Mouse (Mus musculus): ENCODE data around the gene Capn11. TPM values are rescaled to one million over a fixed set of nuclear protein-coding genes. Genes with fewer than 3 reads are reported as not detected.
"Not testable (repeated sequence)": the region's sequence is repeated elsewhere in the genome, so short reads cannot be mapped to it uniquely, and the experiment has no call there.

Gene Capn11
- total and polyA plus RNA-seq, 3 experiments: 0.03 TPM; not detected in 2

DNA sequence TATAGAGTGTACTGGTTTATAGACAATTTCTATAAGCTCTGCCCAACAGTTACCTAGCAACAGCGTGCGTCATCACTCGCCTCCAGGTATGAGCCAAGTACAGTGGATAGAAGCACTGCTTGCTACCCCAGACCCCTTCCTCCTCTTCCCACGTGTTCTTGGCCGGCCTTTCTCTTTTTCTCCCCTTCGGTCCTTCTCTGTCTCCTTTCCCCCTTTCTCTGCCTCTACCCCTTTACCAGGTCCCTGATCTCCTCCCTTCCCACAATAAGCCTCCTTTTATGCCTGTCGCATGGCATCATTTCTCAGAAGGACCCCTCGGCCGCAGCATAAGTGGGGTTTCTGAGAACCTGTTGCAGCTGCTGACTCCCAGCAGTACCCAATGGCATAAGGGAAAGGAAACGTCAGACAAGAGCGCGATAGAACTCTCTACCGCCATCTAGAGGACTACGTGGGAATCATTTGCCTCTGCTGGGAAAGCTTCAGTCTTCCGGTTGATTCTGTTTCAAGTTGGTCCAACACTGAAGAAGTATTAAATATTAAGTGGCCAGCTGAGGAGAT, 32.5 kb downstream of the Capn11 start (continued):
- TF ChIP-seq TBP (IDR thresholded peaks at IDR 0.05; ENCODE audit: low read depth, low read length): peak; percentile 54; the same call in 1 of the 2 replicates
- no peak for TF ChIP-seq MAFK (IDR thresholded peaks at IDR 0.05; ENCODE audit: borderline replicate concordance, low read depth, low read length)
- TF ChIP-seq MXI1 (IDR thresholded peaks at IDR 0.05; ENCODE audit: low read depth, low read length): peak; percentile 93
- TF ChIP-seq BHLHE40 (IDR thresholded peaks at IDR 0.05; ENCODE audit: borderline replicate concordance, low read depth, low read length): no peak
- TF ChIP-seq ZNF384 (IDR thresholded peaks at IDR 0.05; ENCODE audit: low read depth, low read length): no peak
- TF ChIP-seq TAL1 (IDR thresholded peaks at IDR 0.05; ENCODE audit: low read length): no peak
- peak; percentile 73 for TF ChIP-seq NELFE (IDR thresholded peaks at IDR 0.05; ENCODE audit: low read depth, low read length)
- no peak for TF ChIP-seq JUND (IDR thresholded peaks at IDR 0.05; ENCODE audit: low read depth, low read length)
- TF ChIP-seq MAZ (IDR thresholded peaks at IDR 0.05; ENCODE audit: low read depth, low read length): no peak

DNA sequence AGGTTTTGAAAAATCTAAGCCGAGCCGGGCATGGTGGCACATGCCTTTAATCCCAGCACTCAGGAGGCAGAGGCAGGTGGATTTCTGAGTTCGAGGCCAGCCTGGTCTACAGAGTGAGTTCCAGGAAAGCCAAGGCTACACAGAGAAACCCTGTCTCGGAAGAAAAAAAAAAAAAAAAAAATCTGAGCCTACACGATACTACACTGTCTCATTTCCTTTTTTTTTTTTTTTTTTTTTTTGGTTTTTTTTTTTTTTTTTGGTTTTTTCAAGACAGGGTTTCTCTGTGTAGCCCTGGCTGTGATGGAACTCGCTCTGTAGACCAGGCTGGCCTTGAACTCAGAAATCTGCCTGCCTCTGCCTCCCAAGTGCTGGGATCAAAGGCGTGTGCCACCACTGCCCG, 35.7 kb downstream of the Capn11 start:
- H3K36me3 ChIP-seq (ENCODE audit: control insufficient read depth in 1 of 2, insufficient read depth in 2 of 2, low read length in 2 of 2); H3K79me2 ChIP-seq (ENCODE audit: control insufficient read depth, insufficient read depth, low read length, poor library complexity); DNase-seq (ENCODE audit: low read depth, low spot score); H3K27me3 ChIP-seq (ENCODE audit: control insufficient read depth in 1 of 2, insufficient read depth in 2 of 2, low read length in 2 of 2); H3K4me3 ChIP-seq (ENCODE audit: control insufficient read depth in 1 of 2, insufficient read depth in 1 of 2, low read depth in 2 of 2, low read length in 2 of 2); H3K9me3 ChIP-seq (replicated peaks; ENCODE audit: insufficient read depth, low read length); H3K9ac ChIP-seq (ENCODE audit: control insufficient read depth, low read depth, low read length, poor library complexity, severe bottlenecking); H3K27ac ChIP-seq (ENCODE audit: control insufficient read depth, low read depth, low read length): not testable (repeated sequence)
- peak; percentile 73 for TF ChIP-seq ZNF384 (IDR thresholded peaks at IDR 0.05; ENCODE audit: low read depth, low read length)
- H3K4me1 ChIP-seq (ENCODE audit: control insufficient read depth in 1 of 2, insufficient read depth in 2 of 2, low read length in 2 of 2): peaks cover 0 to 26% of the 10 kb centered on the region in 2 experiments

DNA sequence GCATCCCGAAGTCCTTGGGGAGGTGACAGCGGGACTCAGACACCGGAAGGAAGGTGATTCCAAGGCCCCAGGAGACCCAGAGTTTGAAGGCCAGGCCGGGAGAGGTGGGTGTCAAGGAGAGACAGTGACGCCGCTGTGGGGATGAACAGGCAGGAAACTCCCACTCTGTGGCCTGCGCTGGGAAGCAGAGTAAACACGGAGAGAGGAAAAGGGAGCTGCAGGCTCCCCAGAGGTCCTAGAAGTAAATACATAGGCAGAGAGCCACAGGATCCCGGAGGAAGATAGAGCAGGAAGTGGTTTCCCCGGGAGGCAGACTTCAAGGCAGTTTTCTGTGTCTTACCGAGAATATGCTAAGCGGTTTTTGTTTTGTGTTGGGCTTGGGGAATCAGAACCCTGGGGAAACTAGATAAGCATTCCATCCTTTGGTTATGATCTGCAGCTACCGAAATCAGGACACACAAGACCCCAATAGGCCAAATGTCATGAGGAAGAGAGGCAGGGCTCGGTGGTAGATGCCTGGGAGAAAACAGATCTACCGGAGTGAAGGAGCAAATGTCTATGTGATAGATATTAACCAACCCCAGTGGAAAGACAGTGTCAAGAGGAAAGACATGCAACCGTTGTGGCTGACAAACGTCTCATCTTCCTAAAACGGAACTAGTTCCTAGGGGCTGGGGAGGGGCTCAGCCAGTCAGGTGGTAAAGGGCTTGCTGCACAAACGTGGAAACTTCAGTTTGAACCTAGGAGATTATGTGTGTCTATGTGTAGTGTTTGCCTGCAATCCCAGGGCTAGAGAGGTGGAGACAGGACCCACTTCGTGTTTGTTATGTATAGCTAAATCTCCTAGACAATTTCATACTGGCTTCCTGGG, 39.5 kb downstream of the Capn11 start:
- DNase-seq (ENCODE audit: low read depth, low spot score): peak; percentile 77
- TF ChIP-seq POLR2A (IDR thresholded peaks at IDR 0.05; ENCODE audit: control insufficient read depth in 1 of 2, insufficient read depth in 1 of 2, low read depth in 1 of 2, low read length in 2 of 2, poor library complexity in 1 of 2) (peak in 1 of 2 experiments; percentile 47; a peak in 1 of 4 replicates), ZNF384 (IDR thresholded peaks at IDR 0.05; ENCODE audit: low read depth, low read length) (no peak), MXI1 (IDR thresholded peaks at IDR 0.05; ENCODE audit: low read depth, low read length) (peak; percentile 70; the same call in 1 of the 2 replicates), CHD1 (IDR thresholded peaks at IDR 0.05; ENCODE audit: low read depth, low read length) (0 out of 2 replicates have a peak, but pooled peaks have one; percentile 89), CHD2 (IDR thresholded peaks at IDR 0.05; ENCODE audit: low read length) (no peak), RCOR1 (IDR thresholded peaks at IDR 0.05; ENCODE audit: low read depth, low read length) (peak; percentile 73), ZMIZ1 (IDR thresholded peaks at IDR 0.05; ENCODE audit: low read depth, low read length) (peak; percentile 75), TCF12 (IDR thresholded peaks at IDR 0.05; ENCODE audit: low read depth, low read length) (no peak), HCFC1 (IDR thresholded peaks at IDR 0.05; ENCODE audit: low read depth, low read length) (0 out of 2 replicates have a peak, but pooled peaks have one; percentile 39), RAD21 (IDR thresholded peaks at IDR 0.05; ENCODE audit: low read depth, low read length) (no peak), SMC3 (IDR thresholded peaks at IDR 0.05; ENCODE audit: low read depth, low read length) (0 out of 2 replicates have a peak, but pooled peaks have one; percentile 10), CTCF (IDR thresholded peaks at IDR 0.05 in 2 of 3, conservative IDR thresholded peaks at IDR 0.05 in 1 of 3; ENCODE audit: control insufficient read depth in 1 of 3, insufficient read depth in 1 of 3, low read depth in 2 of 3, low read length in 3 of 3, poor library complexity in 1 of 3, severe bottlenecking in 1 of 3) (no peak), NRF1 (IDR thresholded peaks at IDR 0.05; ENCODE audit: insufficient read depth, low read depth, low read length, poor library complexity, severe bottlenecking) (0 out of 2 replicates have a peak, but pooled peaks have one; percentile 5), USF1 (IDR thresholded peaks at IDR 0.05; ENCODE audit: low read depth, low read length) (peak; percentile 72), EP300 (IDR thresholded peaks at IDR 0.05; ENCODE audit: low read depth in 1 of 2, low read length in 2 of 2) (peak in 1 of 2 experiments; percentile 38; a peak in 2 of 4 replicates), E2F4 (IDR thresholded peaks at IDR 0.05; ENCODE audit: borderline replicate concordance, low read depth, low read length) (no peak), TAL1 (IDR thresholded peaks at IDR 0.05; ENCODE audit: low read length) (peak; percentile 37; the same call in 1 of the 2 replicates), MAZ (IDR thresholded peaks at IDR 0.05; ENCODE audit: low read depth, low read length) (peak; percentile 62; the same call in 1 of the 2 replicates), JUND (IDR thresholded peaks at IDR 0.05; ENCODE audit: low read depth, low read length) (peak; percentile 56; the same call in 1 of the 2 replicates), ELF1 (IDR thresholded peaks at IDR 0.05; ENCODE audit: low read depth, low read length) (0 out of 2 replicates have a peak, but pooled peaks have one; percentile 2), TBP (IDR thresholded peaks at IDR 0.05; ENCODE audit: low read depth, low read length) (no peak), ZKSCAN1 (IDR thresholded peaks at IDR 0.05; ENCODE audit: low read depth, low read length) (no peak)

More for the DNA sequence above, 39.5 kb downstream of the Capn11 start:
- H3K36me3 ChIP-seq (ENCODE audit: control insufficient read depth in 1 of 2, insufficient read depth in 2 of 2, low read length in 2 of 2): peaks cover 0 to 5% of the 10 kb centered on the region in 2 experiments; a peak in 2 of 4 replicates
- H3K4me1 ChIP-seq (ENCODE audit: control insufficient read depth in 1 of 2, insufficient read depth in 2 of 2, low read length in 2 of 2): peaks cover 0 to 10% of the 10 kb centered on the region in 2 experiments
- peak overlapping the region; percentile 50 to 84 for H3K4me3 ChIP-seq (ENCODE audit: control insufficient read depth in 1 of 2, insufficient read depth in 1 of 2, low read depth in 2 of 2, low read length in 2 of 2)
- no peaks in the 10 kb centered on the region for H3K27me3 ChIP-seq (ENCODE audit: control insufficient read depth in 1 of 2, insufficient read depth in 2 of 2, low read length in 2 of 2)
- peak overlapping the region; percentile 66 for H3K9ac ChIP-seq (ENCODE audit: control insufficient read depth, low read depth, low read length, poor library complexity, severe bottlenecking)
- H3K79me2 ChIP-seq (ENCODE audit: control insufficient read depth, insufficient read depth, low read length, poor library complexity): no peaks in the 10 kb centered on the region
- H3K27ac ChIP-seq (ENCODE audit: control insufficient read depth, low read depth, low read length): peak overlapping the region; percentile 36
- no peaks in the 10 kb centered on the region for H3K9me3 ChIP-seq (replicated peaks; ENCODE audit: insufficient read depth, low read length)
